Mouse (Mus musculus) cerebellum, postnatal 14 days (tissue): ENCODE measurements around the gene Ddx54.

ENCODE experiments used
- DNase-seq, 2 experiments: peaks; one replicate each; pipeline ENCODE4 v3.0.0; 2021; ENCODE audit warnings: mixed read lengths in 2 of 2

The Ddx54 gene

GRCm38 (mm10) chr5:120582002-120582401 lies 30.5 kb upstream of the Ddx54 start:
- DNase-seq: no peak

GRCm38 (mm10) chr5:120583511-120583910 lies 29.0 kb upstream of the Ddx54 start:
- DNase-seq: no peak

GRCm38 (mm10) chr5:120584968-120585367 lies 27.6 kb upstream of the Ddx54 start:
- no peak for DNase-seq

DNA sequence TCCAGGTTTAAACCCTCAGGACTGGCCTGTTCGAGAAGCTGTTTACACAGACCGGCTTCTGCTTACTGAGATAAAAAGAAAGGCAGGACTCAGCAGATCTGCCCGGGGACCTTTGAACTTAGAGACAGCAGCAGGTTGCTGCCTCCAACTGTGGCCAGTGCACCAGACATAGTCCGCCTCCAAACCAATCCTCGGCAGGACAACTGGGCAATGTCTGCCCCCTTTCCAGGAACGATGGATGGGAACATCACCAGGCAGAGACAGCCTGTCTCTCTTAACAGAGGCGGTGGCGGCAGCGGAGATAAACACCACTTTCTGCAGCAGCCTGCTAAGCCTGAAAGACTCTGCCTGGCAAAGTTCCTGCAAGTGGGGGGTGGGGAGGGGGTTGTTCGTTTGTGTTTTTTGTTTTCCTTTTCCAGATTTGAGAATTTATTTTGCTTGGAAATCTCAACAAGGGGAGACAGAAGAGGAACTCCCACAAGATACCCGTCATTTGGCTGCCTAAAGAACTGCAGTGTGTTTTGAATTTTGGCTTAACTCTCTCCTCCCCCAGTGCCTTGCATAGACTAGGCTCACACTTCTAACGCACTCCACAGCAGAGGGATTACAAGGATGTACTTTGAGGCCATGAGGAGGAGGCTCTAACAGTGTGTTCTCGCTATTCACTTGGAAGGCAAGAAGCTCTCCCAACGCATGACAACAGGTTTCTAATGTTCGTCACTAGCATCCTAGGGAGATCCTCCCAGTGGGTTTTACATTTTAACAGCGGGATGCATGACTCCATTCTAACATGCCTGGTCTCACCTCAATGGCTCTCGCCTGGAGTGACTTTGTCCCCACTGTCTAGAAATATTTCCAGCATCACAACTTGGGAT lies 25.6 kb upstream of the Ddx54 start:
- DNase-seq: peak; percentile 36 to 53

- no peak for DNase-seq
These were observed 25.0 kb upstream of the Ddx54 start for GRCm38 (mm10) chr5:120587616-120587926.

DNA sequence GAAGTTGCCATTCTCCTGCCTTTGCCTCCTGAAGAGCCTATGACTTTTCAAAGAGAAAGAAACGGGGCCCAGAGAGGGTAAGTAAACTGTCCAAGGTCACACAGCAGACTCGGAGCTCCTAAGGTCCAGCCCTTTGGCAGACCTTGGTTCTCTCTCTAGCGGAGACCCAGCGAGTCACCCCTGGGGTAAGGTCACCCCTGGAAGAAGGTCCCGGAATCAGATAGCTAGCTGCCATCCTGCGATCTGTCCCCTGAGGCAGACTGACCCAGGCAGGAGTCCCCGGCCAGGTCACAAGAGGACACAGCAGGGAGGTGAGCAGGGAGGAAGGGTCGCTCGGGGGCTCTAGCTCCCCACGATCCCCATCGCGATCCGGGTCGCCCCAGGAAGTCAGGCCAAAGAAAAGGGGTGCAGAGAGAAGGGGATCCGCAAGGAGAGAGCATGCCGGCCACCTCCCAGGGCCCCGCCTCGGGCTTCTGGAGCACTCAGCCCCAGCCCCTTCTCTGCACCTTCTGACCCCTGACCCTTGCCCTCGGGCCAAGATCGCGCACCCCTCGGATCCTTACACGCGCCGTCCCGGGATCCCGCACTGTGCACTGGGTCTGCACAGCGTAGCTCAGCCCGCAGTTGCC lies 24.5 kb upstream of the Ddx54 start:
- no peak for DNase-seq

- peak; percentile 99 to 100 for DNase-seq
These were observed 23.9 kb upstream of the Ddx54 start, which contains the start of the genes Tpcn1 and Iqcd for GRCm38 (mm10) chr5:120588569-120589094. Gene Tpcn1, minus strand, starts transcription at chr5:120588673. Gene Iqcd, plus strand, starts transcription at chr5:120589016.

- peak in 1 of 2 experiments; percentile 74 for DNase-seq
These were observed 22.1 kb upstream of the Ddx54 start for GRCm38 (mm10) chr5:120590356-120591010.

DNA sequence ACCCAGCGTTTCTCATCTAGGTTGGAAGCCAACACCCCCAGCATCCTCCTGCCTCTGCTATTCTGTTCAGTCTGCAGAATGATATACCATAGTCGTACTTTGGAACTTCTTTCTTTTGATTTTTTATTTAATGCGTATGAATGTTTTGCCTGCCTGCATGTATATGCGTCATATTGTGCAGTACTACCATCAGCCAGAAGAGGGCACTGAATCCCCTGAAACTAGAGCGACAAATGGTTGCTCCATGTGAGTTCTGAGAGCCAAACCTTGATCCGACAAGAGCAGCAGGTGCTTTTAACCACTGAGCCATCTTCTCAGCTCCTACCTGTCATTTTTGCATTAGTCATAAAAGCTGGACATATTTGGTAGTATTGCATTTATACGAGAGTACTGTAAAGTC lies 20.4 kb upstream of the Ddx54 start:
- peak; percentile 72 to 83 for DNase-seq

GRCm38 (mm10) chr5:120594485-120594884 lies 18.1 kb upstream of the Ddx54 start:
- no peak for DNase-seq

GRCm38 (mm10) chr5:120599625-120600024 lies 12.9 kb upstream of the Ddx54 start:
- no peak for DNase-seq

DNA sequence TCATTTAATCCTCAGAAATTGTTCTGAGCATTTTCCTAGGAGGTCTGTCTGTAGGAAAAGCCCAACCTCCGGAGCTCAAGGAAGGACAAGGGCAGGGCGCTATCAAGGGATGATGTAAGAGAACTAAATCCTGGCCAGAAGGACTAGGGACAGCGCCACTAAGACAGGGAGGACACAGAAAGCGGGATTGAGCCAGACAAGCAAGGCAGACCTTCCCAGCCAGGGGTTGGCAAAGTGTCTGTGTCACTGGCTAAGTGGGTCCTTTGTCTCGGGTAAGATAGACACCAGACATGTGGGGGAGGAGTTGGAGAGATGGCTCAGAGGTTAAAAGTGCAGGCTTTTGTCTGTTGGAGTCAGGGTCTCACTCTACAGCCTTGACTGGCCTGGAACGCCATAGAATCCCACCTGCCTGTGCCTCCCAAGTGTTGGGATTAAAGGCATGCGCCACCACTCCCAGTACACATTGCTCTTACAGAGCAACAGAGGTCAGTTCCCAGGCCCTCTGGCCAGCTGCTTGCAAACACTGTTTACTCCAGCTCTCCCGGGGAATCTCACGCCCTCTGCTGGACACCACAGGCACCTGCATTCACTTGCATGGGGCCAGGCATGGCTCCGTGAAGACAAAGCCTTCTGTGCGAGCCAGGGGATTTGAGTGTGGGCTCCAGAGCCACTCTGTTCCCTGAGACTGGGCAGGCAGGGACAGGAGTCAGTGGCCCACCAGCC lies 11.4 kb upstream of the Ddx54 start:
- DNase-seq: no peak

DNA sequence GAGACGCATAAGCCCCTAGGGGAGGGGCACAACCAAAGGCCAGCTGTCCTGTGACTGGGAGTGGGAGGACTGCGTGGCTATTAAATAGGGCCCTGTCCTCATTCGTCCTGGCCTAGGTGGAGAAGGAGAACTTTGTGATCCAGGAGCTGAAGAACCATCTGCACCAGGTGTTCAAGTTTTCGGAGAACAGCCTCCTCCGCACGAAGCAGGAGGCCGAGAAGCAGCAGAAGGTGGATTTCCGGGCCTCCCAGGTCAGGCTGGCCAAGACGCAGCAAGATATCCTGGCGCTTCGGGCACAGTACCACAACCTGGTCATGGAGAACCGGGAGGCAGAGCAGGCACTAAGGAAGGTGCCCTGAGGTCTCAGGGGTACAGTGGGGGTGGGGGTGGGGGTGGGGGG lies 10.3 kb upstream of the Ddx54 start:
- peak in 1 of 2 experiments; percentile 63 for DNase-seq

- peak in 1 of 2 experiments; percentile 57 for DNase-seq
These were observed 9.0 kb upstream of the Ddx54 start for GRCm38 (mm10) chr5:120603515-120603914.

- peak; percentile 95 to 98 for DNase-seq
These were observed 7.7 kb upstream of the Ddx54 start for GRCm38 (mm10) chr5:120604839-120605238.

DNA sequence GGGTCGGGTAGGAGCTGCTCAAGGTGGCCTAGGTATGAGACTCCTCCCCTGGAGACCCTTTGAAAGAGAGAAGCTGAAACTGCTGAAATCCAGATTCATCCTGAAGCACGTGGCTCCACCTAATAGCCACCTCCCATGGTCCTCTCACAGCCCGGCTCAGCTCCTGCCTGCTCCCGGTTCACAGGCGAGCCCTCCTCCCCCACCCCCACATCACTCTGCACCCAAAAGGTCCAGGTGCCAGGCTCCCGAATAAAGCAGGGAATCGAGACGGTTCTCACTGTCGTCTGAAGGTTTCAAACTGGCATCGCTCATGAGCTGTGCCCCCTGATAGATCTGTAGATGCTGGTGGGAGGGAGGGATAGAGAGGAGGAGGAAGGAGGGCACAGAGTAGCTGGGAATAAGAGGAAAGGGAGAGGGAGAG lies 7.3 kb upstream of the Ddx54 start:
- peak; percentile 62 for DNase-seq

GRCm38 (mm10) chr5:120605688-120606087 lies 6.9 kb upstream of the Ddx54 start:
- DNase-seq: peak; percentile 98 to 99

GRCm38 (mm10) chr5:120606590-120607200 lies 5.8 kb upstream of the Ddx54 start:
- DNase-seq: no peak

DNA sequence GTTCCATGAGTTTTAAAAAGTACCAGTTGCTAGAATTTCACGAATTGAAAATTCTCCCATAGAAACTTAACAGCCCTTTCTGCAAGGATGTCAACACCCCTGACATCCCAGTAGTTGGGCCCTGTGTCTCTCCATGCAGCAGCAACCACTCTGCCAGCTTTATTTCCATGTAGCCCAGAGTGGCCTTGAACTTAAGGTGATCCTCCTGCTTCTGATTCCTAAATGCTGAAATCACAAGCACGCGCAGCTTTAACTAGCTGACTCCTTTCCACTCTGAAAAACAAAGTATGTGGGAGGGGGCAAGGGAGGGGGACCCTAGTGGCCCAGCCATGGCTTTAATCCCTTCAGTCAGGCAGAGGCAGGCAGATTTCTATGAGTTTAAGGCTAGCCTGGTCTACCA lies 5.2 kb upstream of the Ddx54 start:
- DNase-seq: no peak

- DNase-seq: peak in 1 of 2 experiments; percentile 63
These were observed 3.2 kb upstream of the Ddx54 start for GRCm38 (mm10) chr5:120609246-120609775.

DNA sequence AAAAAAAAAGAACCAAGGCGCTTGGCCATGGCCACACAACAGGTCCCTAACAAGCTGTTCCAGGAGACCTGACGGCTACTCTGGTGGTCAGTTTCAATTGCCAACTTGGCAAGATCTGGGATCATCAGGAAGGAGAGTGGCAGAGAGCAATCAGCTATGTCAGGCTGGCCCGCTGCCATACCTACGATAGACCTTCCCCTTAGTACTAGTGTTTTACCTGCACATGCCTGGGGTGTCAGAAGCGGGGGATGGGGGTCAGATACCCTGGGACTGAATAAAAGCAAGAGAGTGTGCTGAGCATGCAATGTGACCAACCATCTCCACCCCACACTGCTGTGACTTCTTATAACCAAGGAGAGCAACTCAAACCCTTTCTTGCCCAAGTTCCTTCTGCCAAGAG lies 1.6 kb upstream of the Ddx54 start:
- peak; percentile 60 to 71 for DNase-seq

GRCm38 (mm10) chr5:120611416-120611815 lies 1.1 kb upstream of the Ddx54 start:
- peak in 1 of 2 experiments; percentile 58 for DNase-seq
